Mouse (Mus musculus): Measurements from ENCODE around the gene Uxs1.

Uxs1 gene

GRCm38 (mm10) chr1:43803906-43804474 is 23.6 kb downstream of the Uxs1 start:
- DNase-seq (ENCODE audit: low spot score in 2 of 2), result no peak

- DNase-seq (ENCODE audit: low spot score in 2 of 2), result no peak
Observed at GRCm38 (mm10) chr1:43798048-43798447, 29.6 kb downstream of the Uxs1 start.

- DNase-seq (ENCODE audit: low spot score in 2 of 2), result no peak
Observed at GRCm38 (mm10) chr1:43789765-43790164, 37.8 kb downstream of the Uxs1 start.

DNA sequence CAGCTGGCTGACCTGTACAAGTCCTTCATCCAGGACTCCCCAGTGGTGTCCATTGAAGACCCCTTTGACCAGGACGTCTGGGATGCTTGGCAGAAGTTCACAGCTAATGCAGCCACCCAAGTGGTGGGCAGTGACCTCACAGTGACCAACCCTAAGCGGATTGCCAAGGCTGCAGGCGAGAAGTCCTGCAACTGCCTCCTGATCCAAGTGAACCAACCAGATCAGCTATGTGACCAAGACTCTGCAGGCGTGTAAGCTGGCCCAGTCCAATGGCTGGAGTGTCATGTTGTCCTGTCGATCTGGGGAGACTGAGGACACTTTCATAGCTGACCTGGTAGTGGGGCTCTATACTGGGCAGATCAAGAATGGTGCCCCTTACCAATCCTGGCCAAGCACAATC is 40.9 kb downstream of the Uxs1 start:
- no peak for DNase-seq (ENCODE audit: low spot score in 2 of 2)

GRCm38 (mm10) chr1:43785316-43785715 is 42.3 kb downstream of the Uxs1 start:
- DNase-seq (ENCODE audit: low spot score in 2 of 2), result no peak

- no peak for DNase-seq (ENCODE audit: low spot score in 2 of 2)
Observed at GRCm38 (mm10) chr1:43783186-43783585, 44.4 kb downstream of the Uxs1 start.

GRCm38 (mm10) chr1:43782680-43783079 is 44.9 kb downstream of the Uxs1 start:
- DNase-seq (ENCODE audit: low spot score in 2 of 2), result peak in 1 of 2 experiments; percentile 21

DNA sequence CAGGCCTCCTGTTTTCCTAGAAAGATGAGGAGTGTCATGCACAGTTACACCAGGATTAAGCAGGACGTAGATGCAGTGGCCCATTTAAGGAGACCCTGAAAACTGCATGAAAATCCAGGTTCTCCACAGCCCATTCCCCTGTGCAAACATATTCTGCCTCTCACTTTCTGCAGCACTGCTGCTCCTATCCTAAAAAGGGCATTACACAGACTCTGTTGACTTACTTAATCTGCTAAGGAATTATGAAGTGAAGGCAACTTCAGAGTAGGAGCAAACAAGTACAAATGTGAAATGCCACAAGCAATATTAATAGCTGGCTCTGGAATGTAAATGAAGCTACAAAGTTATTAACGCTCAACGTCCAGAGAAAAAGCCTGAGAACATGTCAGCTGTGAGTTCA is 45.9 kb downstream of the Uxs1 start:
- no peak for DNase-seq (ENCODE audit: low spot score in 2 of 2)

- DNase-seq (ENCODE audit: low spot score in 2 of 2), result no peak
Observed at GRCm38 (mm10) chr1:43781195-43781594, 46.4 kb downstream of the Uxs1 start.

GRCm38 (mm10) chr1:43776106-43776505 is 51.5 kb downstream of the Uxs1 start:
- no peak for DNase-seq (ENCODE audit: low spot score in 2 of 2)

- DNase-seq (ENCODE audit: low spot score in 2 of 2), result no peak
Observed at GRCm38 (mm10) chr1:43774126-43774525, 53.5 kb downstream of the Uxs1 start.

DNA sequence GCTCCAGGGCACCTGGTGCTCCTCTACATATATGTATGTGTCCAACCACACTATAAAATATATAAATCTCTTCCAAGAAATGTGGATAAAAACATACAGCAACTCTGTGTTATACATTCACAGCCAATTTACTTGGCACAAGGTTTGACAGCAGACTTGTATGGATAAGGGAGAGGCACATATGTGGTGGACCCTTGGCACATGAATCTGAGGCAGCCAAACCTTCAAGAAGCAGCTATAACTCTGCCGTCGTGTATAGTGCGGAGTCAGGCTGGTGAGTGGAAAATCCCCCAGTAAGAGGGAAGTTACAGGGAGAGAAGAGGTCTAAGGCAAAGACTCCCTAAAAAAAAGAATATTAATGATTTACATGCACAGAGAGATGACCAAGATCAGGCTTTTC is 54.9 kb downstream of the Uxs1 start:
- no peak for DNase-seq (ENCODE audit: low spot score in 2 of 2)

DNA sequence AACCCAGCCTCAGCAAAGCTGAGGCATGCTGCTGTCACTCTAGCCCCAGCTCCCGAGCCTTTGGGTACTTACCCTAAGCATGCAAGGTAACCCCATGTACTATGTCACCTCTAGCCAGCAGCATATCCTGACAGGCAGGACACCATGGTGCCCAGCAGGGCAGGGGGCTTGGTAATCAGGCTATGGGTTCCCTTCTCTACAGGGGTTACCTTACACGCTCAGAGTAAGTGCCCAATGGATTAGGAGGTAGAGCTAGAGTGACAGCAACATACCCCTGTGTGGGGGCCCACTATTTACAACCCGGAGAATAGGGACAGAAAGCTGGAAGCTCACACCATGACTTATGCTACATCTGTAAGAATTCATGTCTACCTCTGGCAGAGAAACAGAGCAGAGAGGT is 57.6 kb downstream of the Uxs1 start:
- no peak for DNase-seq (ENCODE audit: low spot score in 2 of 2)

DNA sequence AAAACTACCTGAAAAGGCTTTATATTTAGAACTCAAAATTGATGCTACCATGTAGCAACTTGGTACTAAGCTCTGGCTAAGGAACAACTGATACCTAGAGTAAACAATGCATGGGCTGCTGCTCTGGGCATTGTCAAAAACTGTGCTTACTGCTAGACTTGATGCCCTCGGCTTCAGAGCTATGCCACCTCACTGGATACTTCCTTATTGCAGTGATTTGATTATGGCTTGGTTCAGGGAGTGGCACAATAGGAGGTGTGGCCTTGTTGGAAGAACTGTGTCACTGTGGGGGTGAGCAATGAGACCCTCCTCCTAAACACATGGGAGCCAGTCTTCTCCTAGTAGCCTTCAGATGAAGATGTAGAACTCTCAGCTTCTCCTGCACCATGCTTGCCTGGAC is 58.3 kb downstream of the Uxs1 start:
- no peak for DNase-seq (ENCODE audit: low spot score in 2 of 2)

DNA sequence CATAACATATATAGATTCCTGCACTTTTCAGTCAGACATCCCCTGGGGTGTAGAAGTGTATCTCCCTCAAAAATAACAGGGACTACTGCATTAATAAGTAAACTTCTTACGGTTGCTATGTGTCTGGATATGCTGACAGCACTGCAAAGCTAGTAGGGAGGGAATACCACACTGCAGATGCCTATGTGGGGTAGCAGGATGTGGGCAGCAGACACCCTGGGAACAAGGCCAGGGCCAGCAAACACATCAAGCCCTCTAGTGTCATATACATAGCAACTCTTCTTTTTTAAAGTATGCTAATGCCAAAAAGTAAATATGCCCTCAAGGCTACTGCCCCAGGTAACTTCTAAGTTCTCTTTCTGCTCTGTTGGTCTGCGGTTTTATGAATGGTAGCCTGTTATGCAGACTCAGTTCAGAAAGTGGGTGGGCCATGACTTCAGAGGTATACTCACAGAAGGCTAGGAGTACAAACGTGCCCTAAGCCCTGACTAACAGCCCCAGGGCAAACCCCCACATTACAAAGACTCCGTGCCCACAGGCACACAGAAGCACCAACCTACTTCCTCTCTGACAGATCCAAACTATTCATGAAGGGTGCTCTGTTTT is 59.1 kb downstream of the Uxs1 start:
- no peak for DNase-seq (ENCODE audit: low spot score in 2 of 2)

- no peak for DNase-seq (ENCODE audit: low spot score in 2 of 2)
Observed at GRCm38 (mm10) chr1:43766328-43766727, 61.3 kb downstream of the Uxs1 start.

- DNase-seq (ENCODE audit: low spot score in 2 of 2), result no peak
Observed at GRCm38 (mm10) chr1:43764481-43764880, 63.1 kb downstream of the Uxs1 start.

DNA sequence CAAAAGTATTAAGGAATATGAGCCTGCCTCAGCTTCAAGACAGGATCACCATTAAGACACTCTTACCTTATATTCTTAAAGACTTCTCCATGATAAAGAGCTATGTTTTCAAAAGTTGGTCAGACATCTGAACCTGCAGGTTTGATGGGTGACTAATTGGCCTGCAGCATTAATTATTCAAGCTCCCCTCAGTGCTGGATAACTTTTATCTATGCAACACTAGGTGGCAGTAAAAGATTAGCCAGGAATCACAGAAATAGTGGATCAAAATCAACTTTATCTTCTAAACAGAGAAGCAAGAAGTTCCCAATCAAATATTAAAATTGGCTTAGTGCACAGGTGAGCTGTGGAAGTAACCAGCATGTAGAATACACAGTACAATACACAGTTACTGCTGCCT is 67.5 kb downstream of the Uxs1 start:
- DNase-seq (ENCODE audit: low spot score in 2 of 2), result no peak

DNA sequence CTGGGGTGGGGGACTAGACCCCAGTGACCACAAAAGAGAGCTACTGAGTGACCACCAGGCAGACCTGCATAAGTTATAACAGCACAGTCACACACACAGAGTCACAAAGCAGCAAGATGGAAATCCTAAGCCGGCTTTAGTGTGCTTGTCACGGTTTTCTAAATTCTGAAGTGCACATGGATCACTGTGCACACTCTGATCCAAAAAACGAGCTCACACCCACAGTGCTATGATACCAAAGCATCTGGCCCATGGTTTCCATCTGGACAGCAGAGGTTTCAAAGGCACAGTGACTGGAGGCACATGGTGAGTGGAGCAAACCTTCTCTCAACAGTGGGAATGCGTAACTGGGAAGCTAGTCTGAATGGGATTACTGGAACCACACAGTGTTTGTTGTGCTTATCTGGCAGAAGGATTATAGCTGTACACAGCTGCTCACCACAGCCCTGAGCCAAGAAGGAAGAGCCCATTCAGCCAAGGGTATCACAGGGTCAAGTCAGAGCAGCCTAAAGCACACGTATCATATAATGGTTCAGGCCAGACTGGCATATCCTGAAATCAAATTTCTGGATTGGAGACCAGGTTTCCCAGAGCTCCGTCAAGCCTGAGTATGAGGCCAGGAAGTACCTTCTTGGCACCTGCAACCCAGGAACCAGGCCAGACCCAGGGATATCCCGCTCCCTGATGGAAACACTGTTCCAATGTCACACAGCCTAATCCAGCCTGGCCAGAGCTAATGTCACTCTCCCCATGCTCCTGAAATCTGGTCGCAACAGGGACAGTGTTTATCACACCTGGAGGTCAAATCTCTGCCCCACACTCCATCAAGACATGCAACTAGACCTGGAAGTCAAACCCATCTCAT is 72.9 kb downstream of the Uxs1 start:
- DNase-seq (ENCODE audit: low spot score in 2 of 2), result no peak

- no peak for DNase-seq (ENCODE audit: low spot score in 2 of 2)
Observed at GRCm38 (mm10) chr1:43738519-43738894, 89.1 kb downstream of the Uxs1 start.

DNA sequence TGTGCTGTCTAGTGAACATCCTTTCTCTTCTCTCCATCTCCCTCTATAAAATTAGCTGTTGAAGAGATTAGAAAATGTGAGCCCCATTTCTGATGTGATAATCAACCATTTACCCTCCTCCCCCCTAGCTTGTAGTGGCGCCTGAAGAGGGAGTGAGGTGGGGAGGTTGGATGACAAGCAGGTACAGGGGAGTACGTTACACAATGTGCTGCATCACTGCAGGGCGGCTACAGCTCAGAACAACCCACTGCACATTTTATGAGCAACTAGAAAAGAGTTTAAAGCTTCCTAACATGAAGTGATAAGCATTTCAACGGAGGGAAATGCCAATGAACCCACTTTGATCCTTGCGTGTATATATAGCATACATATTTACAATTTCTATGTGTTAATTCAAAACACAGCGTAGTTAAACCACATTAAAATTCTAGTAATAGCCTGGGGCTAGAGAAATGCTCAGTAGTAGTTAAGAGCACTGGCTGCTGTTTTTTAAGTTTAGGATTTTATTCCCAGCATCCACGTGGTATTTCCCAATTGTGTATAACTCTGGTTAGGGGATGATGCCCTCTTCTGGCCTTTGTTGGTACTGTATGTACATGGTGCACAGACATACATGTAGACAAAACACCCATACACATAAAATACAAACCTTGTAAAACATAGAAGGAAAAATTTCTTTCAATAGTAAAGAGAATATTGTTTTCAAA is 89.6 kb downstream of the Uxs1 start:
- peak in 1 of 2 experiments; percentile 58 for DNase-seq (ENCODE audit: low spot score in 2 of 2)

- no peak for DNase-seq (ENCODE audit: low spot score in 2 of 2)
Observed at GRCm38 (mm10) chr1:43732657-43733056, 94.9 kb downstream of the Uxs1 start.
